Mouse (Mus musculus) adrenal gland, postnatal 14 days (tissue): ENCODE results near the gene D6Ertd527e. TPM values are rescaled to one million over a fixed set of nuclear protein-coding genes. Genes with fewer than 3 reads are reported as not detected.

Experiments
- DNase-seq: peaks from one replicate; pipeline ENCODE4 v3.0.0; 2021; ENCODE audit warnings: mixed read lengths
- total RNA-seq: library from RNA; stranded (reverse); gene quantifications from 2 replicates; pipeline ENCODE4 v1.2.3, GENCODE M21; 2021

The D6Ertd527e gene
- total RNA-seq, 1 experiment from 2014 or later = not detected

DNA sequence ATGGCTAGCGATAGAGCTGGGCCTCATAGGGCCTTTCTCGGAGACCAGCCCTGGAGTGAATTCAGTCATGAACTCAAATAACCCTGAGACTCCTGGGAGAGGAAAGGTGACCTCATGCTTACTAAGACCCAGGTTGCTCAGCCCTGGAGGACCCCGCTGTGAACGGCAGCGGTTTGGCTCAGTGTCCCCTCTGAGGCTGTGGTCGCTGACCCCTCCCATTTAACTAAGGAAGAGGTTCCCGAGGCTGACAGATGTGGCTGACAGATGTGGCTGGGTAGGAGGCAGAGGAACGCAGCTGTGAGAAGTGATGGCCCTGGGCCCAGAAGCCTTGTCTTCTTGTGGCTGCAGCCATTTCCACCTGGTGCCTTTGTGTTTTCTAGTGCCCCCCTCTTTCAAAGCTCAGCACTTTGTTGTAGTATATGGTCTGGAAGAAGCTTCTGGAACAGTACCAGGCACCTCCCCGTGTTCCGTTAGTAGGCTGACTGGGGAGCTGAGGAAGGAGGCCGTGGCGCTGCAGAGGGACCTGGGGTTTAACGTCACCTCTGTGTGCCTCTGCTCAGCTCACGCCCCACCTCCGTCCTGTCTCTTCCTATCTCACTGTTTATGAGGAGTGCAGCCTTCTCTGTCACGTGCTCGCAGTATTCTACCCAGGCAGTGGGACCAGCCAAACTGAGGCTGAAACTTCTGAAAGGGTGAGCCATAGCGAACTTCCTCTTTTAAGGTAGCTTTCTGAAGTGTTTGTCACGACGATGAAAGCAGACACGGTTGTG, 48.1 kb downstream of the D6Ertd527e start:
- DNase-seq = peak; percentile 34

GRCm38 (mm10) chr6:87153231-87153580, 48.7 kb downstream of the D6Ertd527e start:
- DNase-seq = no peak

DNA sequence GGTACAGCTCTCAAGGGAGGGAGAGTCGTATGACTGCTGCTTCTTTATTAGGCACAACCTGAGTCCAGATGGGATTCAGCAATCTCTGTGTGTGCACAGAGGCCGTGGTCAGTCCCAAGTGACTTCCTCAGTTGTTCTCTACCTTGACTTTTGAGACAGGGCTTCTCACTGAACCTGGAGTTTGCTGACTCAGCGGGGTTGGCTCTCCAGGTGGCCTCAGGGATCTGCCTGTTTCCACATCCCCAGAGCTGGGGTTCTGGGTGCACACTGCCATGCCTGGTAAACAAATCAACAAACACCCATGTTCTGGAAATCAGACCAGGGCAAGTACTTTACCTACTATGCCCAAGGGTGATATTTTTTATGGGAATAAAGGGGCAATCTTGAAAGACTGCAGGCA, 49.3 kb downstream of the D6Ertd527e start:
- no peak for DNase-seq

GRCm38 (mm10) chr6:87158062-87158623, 53.6 kb downstream of the D6Ertd527e start:
- DNase-seq = no peak

- DNase-seq = no peak
Observed at GRCm38 (mm10) chr6:87160196-87160595, 55.6 kb downstream of the D6Ertd527e start.

- peak; percentile 20 for DNase-seq
Observed at GRCm38 (mm10) chr6:87161391-87162263, 57.1 kb downstream of the D6Ertd527e start.

Other genes with a start within 250 kb of the D6Ertd527e start
- 92.4 and 97.3 TPM in 2 replicates for gene Nfu1, start 95.5 kb upstream of the D6Ertd527e start, total RNA-seq
- 36.9 and 42.1 TPM in 2 replicates for gene Gfpt1, start 61.9 kb upstream of the D6Ertd527e start, total RNA-seq
- gene Antxr1, start 231.1 kb downstream of the D6Ertd527e start, total RNA-seq = 24.9 and 26.5 TPM in 2 replicates
- not detected in 2 replicates for gene Gkn1, start 246.2 kb downstream of the D6Ertd527e start, total RNA-seq